Mouse (Mus musculus) heart, embryonic 16.5 days (tissue): Measurements from ENCODE around the gene Esyt2. TPM values are rescaled to one million over a fixed set of nuclear protein-coding genes. Genes with fewer than 3 reads are reported as not detected.

Source experiments
- ATAC-seq: fragments of 200-750 bp; cut with Nextera tagmentation; replicated peaks from 2 replicates; pipeline ENCODE4 v1.8.0; 2017; ENCODE audit warnings: moderate number of reproducible peaks; ENCODE audit not compliant: insufficient read depth, low FRiP score; ENCODE audit errors: extremely low read depth
- H3K27ac ChIP-seq: fragments of 300-500 bp; sonication (generic); 2 replicates; pipeline ENCODE4 v1.5.1; 2014; ENCODE audit warnings: mild to moderate bottlenecking, low read length, control low read depth, moderate library complexity
- H3K27me3 ChIP-seq: fragments of 300-500 bp; sonication (generic); 2 replicates; pipeline ENCODE4 v1.6.1; 2014; ENCODE audit warnings: low read length, mixed read lengths; ENCODE audit not compliant: control insufficient read depth, insufficient read depth
- H3K36me3 ChIP-seq: fragments of 300-500 bp; sonication (generic); 2 replicates; pipeline ENCODE4 v1.6.1; 2014; ENCODE audit not compliant: control insufficient read depth, insufficient read depth
- H3K4me1 ChIP-seq: fragments of 300-500 bp; sonication (generic); 2 replicates; pipeline ENCODE4 v1.6.1; 2014; ENCODE audit warnings: low read length, mixed read lengths; ENCODE audit not compliant: control insufficient read depth, insufficient read depth
- H3K4me2 ChIP-seq: fragments of 300-500 bp; sonication (generic); 2 replicates; pipeline ENCODE4 v1.6.1; 2014; ENCODE audit warnings: low read depth, mild to moderate bottlenecking, control low read depth, low read length
- H3K4me3 ChIP-seq: fragments of 300-500 bp; sonication (generic); 2 replicates; pipeline ENCODE4 v1.5.1; 2014; ENCODE audit warnings: mild to moderate bottlenecking, control low read depth, low read length
- H3K9ac ChIP-seq: fragments of 300-500 bp; sonication (generic); 2 replicates; pipeline ENCODE4 v1.6.1; 2014; ENCODE audit warnings: low read length, control low read depth
- H3K9me3 ChIP-seq: fragments of 300-500 bp; sonication (generic); replicated peaks from 2 replicates; pipeline ENCODE4 v1.6.1; 2016; ENCODE audit warnings: low read length; ENCODE audit not compliant: control insufficient read depth
- WGBS: fragments of 180-500 bp; shearing (Covaris S2); extraction: QIAGEN DNeasy Blood & Tissue Kit; methylation state at CpG from one replicate; pipeline ENCODE4 v1.1.7; 2014; 5-methylcytosine and 5-hydroxymethylcytosine counted together
- polyA plus RNA-seq: library from polyadenylated mRNA; unstranded; fragments of >200 nt; fragmentation: Nextera tagmentation; extraction: Ambion mirVana; gene quantifications from 2 replicates; pipeline ENCODE4 v1.2.1, GENCODE M21; 2015

Gene Esyt2
- polyA plus RNA-seq, 1 experiment from 2014 or later, result 11.7 TPM

GRCm38 (mm10) chr12:116293185-116293584 is 12.2 kb downstream of the Esyt2 start:
- no peaks in the 10 kb centered on the region for H3K27me3 ChIP-seq
- H3K9ac ChIP-seq, result no peak overlapping the region
- no peak overlapping the region for H3K27ac ChIP-seq
- no peak for ATAC-seq
- WGBS, result 67% methylated on average over 2 of the region's 2 CpGs
- peaks cover 2% of the 10 kb centered on the region; the same call in 1 of the 2 replicates for H3K4me1 ChIP-seq
- H3K36me3 ChIP-seq, result no peaks in the 10 kb centered on the region
- no peaks in the 10 kb centered on the region for H3K9me3 ChIP-seq
- no peak overlapping the region for H3K4me2 ChIP-seq
- H3K4me3 ChIP-seq, result no peak overlapping the region

GRCm38 (mm10) chr12:116293599-116294292 is 12.8 kb downstream of the Esyt2 start:
- no peak overlapping the region for H3K9ac ChIP-seq
- H3K4me1 ChIP-seq, result peaks cover 2% of the 10 kb centered on the region; the same call in 1 of the 2 replicates
- ATAC-seq, result no peak
- H3K27ac ChIP-seq, result no peak overlapping the region
- H3K4me3 ChIP-seq, result no peak overlapping the region
- no peak overlapping the region for H3K4me2 ChIP-seq
- H3K36me3 ChIP-seq, result no peaks in the 10 kb centered on the region
- no peaks in the 10 kb centered on the region for H3K27me3 ChIP-seq
- no peaks in the 10 kb centered on the region for H3K9me3 ChIP-seq
- WGBS, result 66% methylated on average over 4 of the region's 4 CpGs

- H3K4me3 ChIP-seq, result no peak overlapping the region
- no peaks in the 10 kb centered on the region for H3K27me3 ChIP-seq
- ATAC-seq, result no peak
- no peaks in the 10 kb centered on the region for H3K36me3 ChIP-seq
- no peak overlapping the region for H3K9ac ChIP-seq
- no peak overlapping the region for H3K27ac ChIP-seq
- H3K4me1 ChIP-seq, result no peaks in the 10 kb centered on the region
- no peak overlapping the region for H3K4me2 ChIP-seq
- WGBS, result 91% methylated on average over 2 of the region's 2 CpGs
- no peaks in the 10 kb centered on the region for H3K9me3 ChIP-seq
Observed at GRCm38 (mm10) chr12:116299906-116300305, 18.9 kb downstream of the Esyt2 start.

- no peaks in the 10 kb centered on the region for H3K9me3 ChIP-seq
- H3K4me2 ChIP-seq, result no peak overlapping the region
Observed at GRCm38 (mm10) chr12:116302181-116302580, 21.2 kb downstream of the Esyt2 start.

GRCm38 (mm10) chr12:116306042-116306441 is 25.0 kb downstream of the Esyt2 start:
- Histone ChIP-seq H3K4me3 (no peak overlapping the region), H3K27ac (no peak overlapping the region), H3K36me3 (no peaks in the 10 kb centered on the region), H3K9me3 (no peaks in the 10 kb centered on the region), H3K4me2 (no peak overlapping the region), H3K27me3 (no peaks in the 10 kb centered on the region), H3K9ac (no peak overlapping the region), H3K4me1 (no peaks in the 10 kb centered on the region; the same call in 1 of the 2 replicates)
- ATAC-seq, result no peak
- 68% methylated on average over 1 of the region's 1 CpGs for WGBS

More at GRCm38 (mm10) chr12:116302181-116302580, 21.2 kb downstream of the Esyt2 start:
- no peaks in the 10 kb centered on the region for H3K4me1 ChIP-seq
- ATAC-seq, result no peak
- H3K9ac ChIP-seq, result no peak overlapping the region
- H3K27me3 ChIP-seq, result no peaks in the 10 kb centered on the region
- H3K4me3 ChIP-seq, result no peak overlapping the region
- H3K36me3 ChIP-seq, result no peaks in the 10 kb centered on the region
- no peak overlapping the region for H3K27ac ChIP-seq

- Histone ChIP-seq H3K4me1 (no peaks in the 10 kb centered on the region; the same call in 1 of the 2 replicates), H3K27me3 (no peaks in the 10 kb centered on the region), H3K36me3 (no peaks in the 10 kb centered on the region), H3K4me3 (no peak overlapping the region), H3K4me2 (no peak overlapping the region), H3K27ac (no peak overlapping the region), H3K9ac (no peak overlapping the region), H3K9me3 (no peaks in the 10 kb centered on the region)
- 88% methylated on average over 3 of the region's 3 CpGs for WGBS
- no peak for ATAC-seq
Observed at GRCm38 (mm10) chr12:116307870-116308269, 26.9 kb downstream of the Esyt2 start.

GRCm38 (mm10) chr12:116308612-116309011 is 27.6 kb downstream of the Esyt2 start:
- no peaks in the 10 kb centered on the region; the same call in 1 of the 2 replicates for H3K4me1 ChIP-seq
- 61% methylated on average over 2 of the region's 2 CpGs for WGBS
- H3K9ac ChIP-seq, result no peak overlapping the region
- no peak overlapping the region for H3K4me2 ChIP-seq
- no peaks in the 10 kb centered on the region for H3K36me3 ChIP-seq
- H3K4me3 ChIP-seq, result no peak overlapping the region
- H3K27ac ChIP-seq, result no peak overlapping the region
- no peaks in the 10 kb centered on the region for H3K27me3 ChIP-seq
- no peaks in the 10 kb centered on the region for H3K9me3 ChIP-seq
- ATAC-seq, result no peak

- Histone ChIP-seq H3K9me3 (no peaks in the 10 kb centered on the region), H3K27ac (no peak overlapping the region), H3K4me3 (no peak overlapping the region), H3K27me3 (no peaks in the 10 kb centered on the region), H3K4me1 (peaks cover 7% of the 10 kb centered on the region; the same call in 1 of the 2 replicates), H3K4me2 (no peak overlapping the region), H3K36me3 (no peaks in the 10 kb centered on the region), H3K9ac (no peak overlapping the region)
- 74% methylated on average over 1 of the region's 1 CpGs for WGBS
- ATAC-seq, result no peak
Observed at GRCm38 (mm10) chr12:116313816-116314215, 32.8 kb downstream of the Esyt2 start.

- Histone ChIP-seq H3K4me2 (no peak overlapping the region), H3K36me3 (no peaks in the 10 kb centered on the region; the same call in 1 of the 2 replicates), H3K27ac (no peak overlapping the region), H3K27me3 (no peaks in the 10 kb centered on the region), H3K9ac (no peak overlapping the region), H3K9me3 (no peaks in the 10 kb centered on the region), H3K4me3 (no peak overlapping the region), H3K4me1 (peaks cover 7% of the 10 kb centered on the region; the same call in 1 of the 2 replicates)
- peak; percentile 28; the same call in 1 of the 2 replicates for ATAC-seq
- 76% methylated on average over 3 of the region's 3 CpGs for WGBS
Observed at GRCm38 (mm10) chr12:116315498-116315897, 34.5 kb downstream of the Esyt2 start.
